Mouse (Mus musculus) cerebellum, adult 2 months (tissue): ENCODE results near the gene Efnb1.

Source experiments
- CTCF ChIP-seq: fragments of 200-500 bp; IDR thresholded peaks from 2 replicates; pipeline ENCODE4 v1.5.1; 2011; ENCODE audit warnings: low read depth, mild to moderate bottlenecking, control low read depth, low read length, moderate library complexity, borderline replicate concordance; ENCODE audit not compliant: insufficient read depth
- POLR2A ChIP-seq: fragments of 200-500 bp; IDR thresholded peaks from 2 replicates; pipeline ENCODE4 v1.6.1; 2011; ENCODE audit warnings: low read length, control low read depth, borderline replicate concordance; ENCODE audit not compliant: insufficient read depth

GRCm38 (mm10) chrX:99145561-99145960 is 9.6 kb downstream of the Efnb1 start:
- TF ChIP-seq CTCF (no peak), POLR2A (no peak)
